Mouse (Mus musculus) duodenum, adult 2 months (tissue): ENCODE measurements around the gene Tll2. TPM values are rescaled to one million over a fixed set of nuclear protein-coding genes. Genes with fewer than 3 reads are reported as not detected.

ENCODE experiments used
- polyA plus RNA-seq: library from polyadenylated mRNA; depleted of rRNA; stranded (reverse); fragments of >200 nt; gene quantifications from 2 replicates; pipeline ENCODE4 v1.2.3, GENCODE M21; 2012; ENCODE audit warnings: low replicate concordance; rRNA removed

The Tll2 gene
- 0.15 TPM in 1 of 2 replicates, not detected in the other for polyA plus RNA-seq

DNA sequence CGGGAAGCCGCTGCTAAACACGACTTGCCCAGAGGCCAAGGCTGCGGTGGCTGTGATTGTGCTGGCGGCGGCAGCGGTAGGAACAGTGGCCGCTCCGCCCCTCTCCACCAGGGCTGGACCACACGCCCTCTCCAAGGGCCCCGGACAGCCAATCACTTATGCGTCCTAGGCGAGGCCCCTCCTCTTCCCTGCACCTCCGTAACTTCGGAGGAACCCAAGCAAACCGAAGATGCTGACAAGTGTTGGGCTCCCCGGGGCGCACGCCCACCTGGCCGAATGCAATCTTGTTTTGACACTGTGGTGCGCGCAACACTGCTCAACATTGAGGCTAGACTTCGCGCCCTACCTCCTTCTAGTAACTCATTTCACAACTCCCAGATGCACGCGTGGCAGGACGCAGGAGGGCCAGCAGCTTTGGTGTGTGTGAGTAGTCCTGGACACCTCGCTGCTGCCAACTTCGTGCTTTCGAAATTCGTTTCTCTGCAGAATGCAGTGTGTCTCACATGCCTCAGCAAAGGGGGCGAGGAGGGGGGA lies at the start of gene Tll2:
Tll2 (minus strand) TSS at position 25 of the 534 bp plus-strand sequence.

DNA sequence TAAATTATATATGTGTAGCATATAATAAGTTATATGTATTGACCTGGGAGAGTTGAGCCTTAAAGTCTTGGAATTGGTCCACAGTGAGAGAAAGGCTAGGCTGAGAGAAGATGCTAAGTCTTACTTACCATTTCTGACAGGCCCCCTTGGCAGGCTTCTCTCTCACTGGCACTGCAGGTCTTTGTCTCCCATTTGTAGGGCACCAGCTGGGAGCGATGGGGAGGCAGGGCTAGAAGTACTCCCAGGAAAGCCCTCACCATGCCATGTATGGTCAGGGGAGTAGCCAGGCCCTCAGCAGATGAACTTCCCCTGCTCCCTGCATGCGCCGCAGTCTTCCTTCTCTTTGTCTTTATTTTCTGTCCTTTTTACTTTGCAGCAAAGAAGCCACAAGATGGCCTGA lies 129.7 kb downstream of the Tll2 start, which contains the start of gene Opalin:
Opalin (minus strand) TSS at position 208 of the 400 bp plus-strand sequence.

Other genes with a start within 250 kb of the Tll2 start
- gene Blnk, start 212.3 kb downstream of the Tll2 start, polyA plus RNA-seq = 9.4 and 14.0 TPM in 2 replicates
- not detected in 2 replicates for gene Dntt, start 177.6 kb downstream of the Tll2 start, polyA plus RNA-seq
- gene Opalin, start 129.7 kb downstream of the Tll2 start, polyA plus RNA-seq = not detected in 2 replicates
- gene Tm9sf3, start 57.2 kb upstream of the Tll2 start, polyA plus RNA-seq = 22.2 and 33.3 TPM in 2 replicates
- 1.9 and 2.6 TPM in 2 replicates for gene Pik3ap1, start 178.3 kb upstream of the Tll2 start, polyA plus RNA-seq